Mouse (Mus musculus) layer of hippocampus, postnatal 25 days (tissue): ENCODE measurements at regions not wholly inside any gene's neighbourhood (a gene's known extent, or its start where the extent isn't known, plus 50 kb on each side); places are given as distances from the start of the nearest gene placed in this dataset.
"Not testable (repeated sequence)": the region's sequence is repeated elsewhere in the genome, so short reads cannot be mapped to it uniquely, and the experiment has no call there.

Source experiments
- DNase-seq, 2 experiments: peaks; one replicate each; pipeline ENCODE4 v3.0.0; 2022; ENCODE audit warnings: mixed read lengths in 2 of 2, low spot score in 1 of 2; ENCODE audit errors: extremely low spot score in 1 of 2

- no peak for DNase-seq
Observed at GRCm38 (mm10) chr5:91892338-91892737, 70.5 kb downstream of the Rchy1 start.

GRCm38 (mm10) chr5:91881771-91882170 lies 81.1 kb downstream of the Rchy1 start:
- no peak for DNase-seq

- DNase-seq: no peak
Observed at GRCm38 (mm10) chr5:91880231-91880630, 82.6 kb downstream of the Rchy1 start.

GRCm38 (mm10) chr5:91878627-91879026 lies 84.2 kb downstream of the Rchy1 start:
- no peak for DNase-seq

- DNase-seq: no peak
Observed at GRCm38 (mm10) chr5:91876682-91877031, 86.2 kb downstream of the Rchy1 start.

GRCm38 (mm10) chr5:91875875-91876681 lies 86.8 kb downstream of the Rchy1 start:
- DNase-seq: no peak

- DNase-seq: no peak
Observed at GRCm38 (mm10) chr5:91872816-91873215, 90.1 kb downstream of the Rchy1 start.

GRCm38 (mm10) chr5:91869791-91870190 lies 93.1 kb downstream of the Rchy1 start:
- no peak for DNase-seq

GRCm38 (mm10) chr5:91866184-91866583 lies 96.7 kb downstream of the Rchy1 start:
- DNase-seq: no peak

- DNase-seq: no peak
Observed at GRCm38 (mm10) chr5:91865365-91865764, 97.5 kb downstream of the Rchy1 start.

- no peak for DNase-seq
Observed at GRCm38 (mm10) chr5:91862843-91863242, 100.0 kb downstream of the Rchy1 start.

GRCm38 (mm10) chr5:91862243-91862642 lies 100.6 kb downstream of the Rchy1 start:
- no peak for DNase-seq

- DNase-seq: no peak
Observed at GRCm38 (mm10) chr5:91861440-91862187, 101.3 kb downstream of the Rchy1 start.

GRCm38 (mm10) chr5:91860489-91860888 lies 102.4 kb downstream of the Rchy1 start:
- no peak for DNase-seq

GRCm38 (mm10) chr5:91852330-91852729 lies 110.5 kb downstream of the Rchy1 start:
- DNase-seq: no peak

GRCm38 (mm10) chr5:91850862-91851569 lies 111.9 kb downstream of the Rchy1 start:
- not testable (repeated sequence) for DNase-seq

- no peak for DNase-seq
Observed at GRCm38 (mm10) chr5:91850440-91850839, 112.4 kb downstream of the Rchy1 start.

- no peak for DNase-seq
Observed at GRCm38 (mm10) chr5:91849533-91849932, 113.3 kb downstream of the Rchy1 start.

GRCm38 (mm10) chr5:91849114-91849513 lies 113.8 kb downstream of the Rchy1 start:
- no peak for DNase-seq

- no peak for DNase-seq
Observed at GRCm38 (mm10) chr5:91848528-91848927, 114.3 kb downstream of the Rchy1 start.

GRCm38 (mm10) chr5:91843044-91843443 lies 119.8 kb downstream of the Rchy1 start:
- no peak for DNase-seq
